Mouse (Mus musculus) retina, postnatal 7 days (tissue): ENCODE measurements around the gene Col2a1.

Experiments used
- DNase-seq: peaks from one replicate; pipeline ENCODE4 v3.0.0-alpha.2; 2012; ENCODE audit warnings: low read depth, low spot score

Gene Col2a1

GRCm38 (mm10) chr15:98002991-98003821 lies 1.3 kb downstream of the Col2a1 start:
- no peak for DNase-seq

GRCm38 (mm10) chr15:98002113-98002990 lies 2.1 kb downstream of the Col2a1 start:
- no peak for DNase-seq

- no peak for DNase-seq
These were observed 3.0 kb downstream of the Col2a1 start for GRCm38 (mm10) chr15:98001321-98002112.

GRCm38 (mm10) chr15:97999991-98000390 lies 4.5 kb downstream of the Col2a1 start:
- DNase-seq, result no peak

GRCm38 (mm10) chr15:97999546-97999945 lies 4.9 kb downstream of the Col2a1 start:
- DNase-seq, result no peak

- no peak for DNase-seq
These were observed 7.7 kb downstream of the Col2a1 start for GRCm38 (mm10) chr15:97996716-97997256.

DNA sequence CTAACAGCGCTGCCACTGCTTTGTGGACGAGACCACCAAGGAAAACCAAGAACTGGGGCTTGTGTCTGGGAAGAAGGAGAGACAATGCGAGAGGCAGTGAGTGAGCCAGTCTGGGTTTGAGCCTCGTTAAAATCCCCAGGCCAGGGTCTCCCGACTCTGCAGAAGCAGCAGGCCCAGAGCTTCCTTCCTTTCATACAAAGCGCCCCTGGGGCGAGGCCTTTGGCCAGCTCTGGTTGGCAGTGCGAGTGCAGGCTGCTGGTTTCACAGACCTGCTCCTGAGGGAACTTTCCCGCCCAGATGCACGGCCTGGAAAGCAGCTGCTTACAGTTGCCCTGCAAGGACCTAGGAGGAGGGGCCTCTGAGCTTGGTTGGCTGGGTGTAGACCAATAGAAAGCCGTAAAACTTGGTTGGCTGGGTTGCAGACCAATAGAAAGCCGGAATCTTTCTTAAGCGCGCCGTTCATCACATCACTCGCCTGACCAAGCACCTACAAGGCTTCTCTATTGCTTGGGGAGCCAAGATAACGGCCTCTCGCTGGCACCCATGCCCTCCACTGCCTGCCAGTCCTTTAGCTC lies 11.7 kb downstream of the Col2a1 start:
- peak; percentile 84 for DNase-seq

DNA sequence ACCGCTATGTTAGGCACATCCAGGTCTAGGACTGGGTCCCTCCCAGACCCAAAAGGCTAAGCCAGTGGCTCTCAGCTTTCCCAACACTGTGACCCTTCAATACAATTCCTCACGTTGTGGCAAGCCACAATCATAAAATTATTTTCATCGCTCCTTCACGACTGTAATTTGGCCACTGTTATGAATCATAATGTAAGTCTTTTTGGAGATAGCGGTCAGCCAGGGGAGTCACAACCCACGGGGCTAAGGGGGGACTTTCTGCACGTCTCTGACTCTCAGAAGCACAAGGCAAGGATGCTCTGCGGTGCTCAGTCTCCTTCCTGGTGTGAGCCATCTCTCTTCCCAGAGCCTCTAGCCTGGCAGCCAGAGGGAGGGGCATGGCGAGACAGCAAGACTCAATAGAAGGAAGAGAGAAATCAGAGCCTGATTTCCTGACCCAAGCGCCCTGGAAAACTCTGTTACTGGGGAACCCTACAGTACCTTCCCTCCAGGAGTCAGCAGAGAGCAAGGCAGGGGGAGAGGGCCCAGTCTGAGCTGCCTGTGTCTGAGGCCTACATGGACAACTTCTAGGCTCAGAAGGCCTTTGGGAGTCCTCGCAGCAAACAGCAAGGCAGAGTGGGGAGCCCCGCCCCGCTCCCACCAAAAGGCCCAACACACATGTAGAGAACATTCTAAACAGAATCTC lies 12.3 kb downstream of the Col2a1 start:
- no peak for DNase-seq

DNA sequence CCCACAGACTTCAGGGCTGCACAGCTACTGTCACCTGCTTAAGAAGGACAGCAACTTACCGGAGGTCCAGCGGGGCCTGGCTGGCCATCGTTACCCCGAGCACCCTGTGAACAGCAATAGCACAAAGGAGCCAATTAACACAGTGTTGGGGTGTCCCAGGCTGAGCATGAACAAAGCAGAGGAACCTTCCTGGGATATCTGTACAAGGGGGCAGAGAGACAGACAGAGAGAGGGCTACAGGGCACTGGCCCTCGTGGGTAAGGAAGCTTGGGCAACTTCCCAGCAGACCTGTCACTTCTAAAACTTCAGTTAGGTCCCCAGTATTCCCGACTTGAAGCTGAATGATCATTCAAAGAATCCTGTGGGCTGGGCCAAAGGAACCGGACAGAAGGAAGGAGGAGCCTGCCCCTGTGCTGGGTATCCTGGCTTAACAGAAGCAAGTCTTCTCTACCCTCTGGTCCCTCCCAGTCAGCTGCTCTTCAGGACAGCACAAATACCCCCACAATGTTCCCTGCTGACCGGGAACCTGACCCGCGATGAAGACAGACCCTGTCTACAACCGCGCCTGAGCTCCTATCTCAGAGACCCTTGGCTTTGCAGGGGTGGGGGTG lies 13.1 kb downstream of the Col2a1 start:
- no peak for DNase-seq

GRCm38 (mm10) chr15:97990721-97991120 lies 13.8 kb downstream of the Col2a1 start:
- DNase-seq, result no peak

DNA sequence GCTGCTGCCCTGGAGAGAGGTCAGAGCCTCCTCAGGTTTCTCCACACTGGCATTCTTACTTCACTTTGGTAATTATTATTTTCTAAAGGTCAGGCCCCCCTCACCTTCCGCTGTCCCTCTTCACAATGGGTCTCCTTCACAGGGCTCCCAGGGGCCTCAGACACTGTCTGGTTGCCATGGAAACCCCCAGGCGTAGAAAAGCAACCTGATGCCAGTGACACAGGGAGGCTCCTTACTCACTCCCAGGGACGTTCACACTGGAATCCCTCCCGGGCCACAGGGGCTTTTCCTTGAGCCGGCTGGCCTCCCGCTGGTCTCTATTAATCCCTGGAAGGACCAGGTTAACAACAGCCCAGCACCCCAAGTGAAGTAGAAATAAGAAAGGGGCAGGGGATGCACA lies 14.4 kb downstream of the Col2a1 start:
- no peak for DNase-seq

- DNase-seq, result no peak
These were observed 15.0 kb downstream of the Col2a1 start for GRCm38 (mm10) chr15:97989544-97989943.

GRCm38 (mm10) chr15:97981560-97981959 lies 22.9 kb downstream of the Col2a1 start:
- no peak for DNase-seq

DNA sequence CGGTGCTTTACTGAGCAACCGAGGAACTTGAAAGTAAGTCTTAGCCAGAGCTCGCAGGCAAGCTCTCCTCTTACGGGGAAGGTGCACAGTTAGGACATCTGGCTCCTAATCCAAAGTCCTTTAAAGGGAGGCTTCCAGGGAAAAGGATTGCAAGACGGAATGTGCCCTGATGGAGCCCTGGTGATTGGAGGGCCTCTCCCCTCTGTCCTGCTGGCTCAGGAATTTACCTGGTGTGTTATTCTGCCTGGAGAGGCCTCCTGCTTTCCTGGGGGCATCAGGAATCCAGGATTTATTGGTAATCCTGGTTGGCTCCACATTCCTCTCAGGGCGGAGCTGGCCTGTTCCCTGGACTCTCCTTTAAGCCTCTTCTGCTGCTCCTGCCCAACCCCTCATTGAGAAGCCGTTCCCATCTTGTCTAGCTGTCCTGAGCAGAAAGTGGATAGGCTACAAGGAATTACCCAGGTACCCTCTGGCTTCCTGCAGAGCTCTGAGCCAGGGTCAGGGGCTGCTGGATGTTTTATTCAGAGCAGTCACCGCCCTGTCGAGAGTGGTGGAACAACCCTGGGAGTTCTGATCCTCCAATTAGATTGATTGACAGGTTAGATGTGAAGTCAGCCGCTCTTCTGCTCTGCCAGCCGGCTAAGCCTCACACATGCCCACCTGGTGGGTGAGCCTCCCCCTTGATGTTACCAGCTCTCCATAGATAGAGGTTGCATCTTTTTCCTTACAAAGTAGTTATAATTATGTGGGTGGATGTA lies 31.1 kb downstream of the Col2a1 start:
- DNase-seq, result no peak

DNA sequence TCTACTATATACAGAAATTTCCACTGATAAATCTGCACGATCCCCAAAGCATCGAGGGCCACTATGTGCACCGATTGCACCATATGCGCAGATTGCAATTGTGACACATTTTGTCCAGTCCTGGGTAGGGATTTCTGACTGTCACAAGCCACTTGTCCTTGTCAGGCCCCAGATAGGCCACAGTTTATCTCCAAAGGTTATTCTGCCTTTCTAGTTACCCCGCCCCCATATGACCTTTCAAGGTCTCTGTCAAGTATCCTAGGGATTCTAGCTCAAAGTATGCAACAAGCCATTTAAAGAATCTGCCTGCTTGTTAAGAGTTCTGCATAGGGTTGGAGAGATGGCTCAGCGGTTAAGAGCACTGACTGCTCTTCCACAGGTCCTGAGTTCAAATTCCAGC lies 31.9 kb downstream of the Col2a1 start:
- no peak for DNase-seq

GRCm38 (mm10) chr15:97970299-97970698 lies 34.2 kb downstream of the Col2a1 start:
- DNase-seq, result no peak

DNA sequence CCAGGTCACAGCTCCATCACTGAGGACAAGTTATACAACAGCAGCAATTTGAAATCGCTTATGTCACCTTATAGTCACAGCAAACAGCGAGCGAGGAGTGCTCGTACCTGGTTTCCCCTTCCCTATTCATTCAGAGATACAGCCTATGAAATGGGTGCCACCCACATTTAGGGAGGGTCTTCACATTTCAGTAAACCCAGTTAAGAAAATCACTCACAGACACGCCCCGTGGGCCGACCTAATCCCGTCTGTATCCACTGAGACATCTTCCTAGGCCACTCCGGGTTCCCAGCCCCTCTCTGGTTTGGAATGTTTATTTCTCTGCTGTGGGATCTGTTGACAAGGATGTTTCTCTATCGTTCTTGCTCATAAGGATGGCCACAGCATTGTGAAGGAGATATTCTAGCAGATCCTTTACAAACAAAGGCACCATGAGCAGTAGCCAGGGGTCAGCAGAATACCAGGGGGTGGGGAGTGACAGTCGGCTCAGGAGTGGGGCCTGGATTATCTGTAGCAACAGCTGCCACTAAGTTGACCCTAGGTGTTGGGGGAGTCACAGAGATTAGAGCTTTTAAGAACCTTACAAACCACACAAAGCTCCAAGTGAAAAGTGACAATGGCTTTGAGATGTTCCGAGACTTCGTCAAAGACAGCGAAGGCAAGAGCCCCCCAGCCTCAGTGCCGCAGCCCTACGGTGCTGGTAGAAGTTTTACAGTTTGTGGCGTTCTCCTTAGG lies 39.0 kb downstream of the Col2a1 start:
- DNase-seq, result no peak

GRCm38 (mm10) chr15:97964836-97965187 lies 39.7 kb downstream of the Col2a1 start:
- DNase-seq, result no peak
